Mouse (Mus musculus) limb, embryonic 14.5 days (tissue): ENCODE results near the gene Fbxw7. TPM values are rescaled to one million over a fixed set of nuclear protein-coding genes. Genes with fewer than 3 reads are reported as not detected.
A peak's percentile ranks its signal among the peaks of the same experiment; 100 is the strongest.

Source experiments
- ATAC-seq: fragments of 200-750 bp; cut with Nextera tagmentation; 2 replicates; pipeline ENCODE4 v1.8.0; 2017; ENCODE audit warnings: low read depth, moderate number of reproducible peaks, moderate TSS enrichment; ENCODE audit not compliant: low FRiP score
- DNase-seq: peaks from one replicate; pipeline ENCODE4 v3.0.0-alpha.2; 2015; ENCODE audit warnings: low spot score
- H3K27ac ChIP-seq: fragments of 300-500 bp; sonication (generic); replicated peaks from 2 replicates; pipeline ENCODE4 v1.5.1; 2014; ENCODE audit warnings: low read depth, mild to moderate bottlenecking, low read length, moderate library complexity, mixed read lengths
- H3K27me3 ChIP-seq: fragments of 300-500 bp; sonication (generic); 2 replicates; pipeline ENCODE4 v1.6.1; 2014; ENCODE audit warnings: low read length, mixed read lengths; ENCODE audit not compliant: control insufficient read depth, insufficient read depth
- H3K36me3 ChIP-seq: fragments of 300-500 bp; sonication (generic); 2 replicates; pipeline ENCODE4 v1.6.1; 2014; ENCODE audit warnings: mild to moderate bottlenecking, low read length, moderate library complexity, mixed read lengths; ENCODE audit not compliant: control insufficient read depth, insufficient read depth
- H3K4me1 ChIP-seq: fragments of 300-500 bp; sonication (generic); 2 replicates; pipeline ENCODE4 v1.6.1; 2014; ENCODE audit warnings: antibody characterized with exemption, low read length, mixed read lengths; ENCODE audit not compliant: control insufficient read depth, insufficient read depth
- H3K4me2 ChIP-seq: fragments of 300-500 bp; sonication (generic); replicated peaks from 2 replicates; pipeline ENCODE4 v1.6.1; 2014; ENCODE audit warnings: low read depth, mild to moderate bottlenecking, low read length, moderate library complexity; ENCODE audit not compliant: severe bottlenecking
- H3K4me3 ChIP-seq: fragments of 300-500 bp; sonication (generic); replicated peaks from 2 replicates; pipeline ENCODE4 v1.5.1; 2014; ENCODE audit warnings: low read length
- H3K9ac ChIP-seq: fragments of 300-500 bp; sonication (generic); 2 replicates; pipeline ENCODE4 v1.6.1; 2014; ENCODE audit warnings: mild to moderate bottlenecking, low read depth, low read length, moderate library complexity; ENCODE audit not compliant: severe bottlenecking
- H3K9me3 ChIP-seq: fragments of 300-500 bp; sonication (generic); 2 replicates; pipeline ENCODE4 v1.6.1; 2016; ENCODE audit warnings: low read length; ENCODE audit not compliant: control insufficient read depth
- POLR2A ChIP-seq: fragments of 200-500 bp; IDR thresholded peaks from 2 replicates; pipeline ENCODE4 v1.8.0; 2012; ENCODE audit warnings: inconsistent platforms, mild to moderate bottlenecking, moderate library complexity, borderline replicate concordance; ENCODE audit not compliant: insufficient read depth, insufficient read length; ENCODE audit errors: extremely low read depth
- WGBS: fragments of 180-500 bp; shearing (Covaris S2); extraction: QIAGEN DNeasy Blood & Tissue Kit; methylation state at CpG from one replicate; pipeline ENCODE4 v1.1.7; 2014; 5-methylcytosine and 5-hydroxymethylcytosine counted together
- polyA plus RNA-seq, 2 experiments: library from polyadenylated mRNA; depleted of rRNA in 1 of 2; stranded (reverse) in 1 of 2; unstranded in 1 of 2; fragments of >200 nt; fragmentation: Nextera tagmentation in 1 of 2; extraction: Ambion mirVana in 1 of 2; gene quantifications; 2 replicates each; pipeline versions ENCODE4 v1.2.1 to v1.2.3; 2012 to 2014

The Fbxw7 gene
- polyA plus RNA-seq, 2 experiments, result 10.6 to 13.4 TPM

- no peak for ATAC-seq
- Histone ChIP-seq H3K27ac (no peak overlapping the region), H3K36me3 (no peaks in the 10 kb centered on the region), H3K9me3 (no peaks in the 10 kb centered on the region), H3K4me1 (0 out of 2 replicates have a peak, but pooled peaks cover under 1% of the 10 kb centered on the region), H3K9ac (no peak overlapping the region), H3K27me3 (no peaks in the 10 kb centered on the region), H3K4me3 (no peak overlapping the region), H3K4me2 (no peak overlapping the region)
- TF ChIP-seq POLR2A, result no peak
- 61% methylated on average over 5 of the region's 5 CpGs for WGBS
- DNase-seq, result no peak
Observed at GRCm38 (mm10) chr3:84825990-84826389, 10.9 kb downstream of the Fbxw7 start.

- no peak overlapping the region for H3K9ac ChIP-seq
- peak; percentile 26 for DNase-seq
- WGBS, result 72% methylated on average over 3 of the region's 3 CpGs
- no peak overlapping the region for H3K4me2 ChIP-seq
- H3K9me3 ChIP-seq, result no peaks in the 10 kb centered on the region
- H3K4me1 ChIP-seq, result no peaks in the 10 kb centered on the region
- no peak overlapping the region for H3K27ac ChIP-seq
- no peak overlapping the region for H3K4me3 ChIP-seq
- no peak for ATAC-seq
- no peaks in the 10 kb centered on the region for H3K27me3 ChIP-seq
- H3K36me3 ChIP-seq, result no peaks in the 10 kb centered on the region
- no peak for TF ChIP-seq POLR2A
Observed at GRCm38 (mm10) chr3:84826405-84826804, 11.3 kb downstream of the Fbxw7 start.

- H3K27me3 ChIP-seq, result no peaks in the 10 kb centered on the region
- no peak overlapping the region for H3K9ac ChIP-seq
- H3K9me3 ChIP-seq, result no peaks in the 10 kb centered on the region
- no peak overlapping the region for H3K4me2 ChIP-seq
- H3K4me1 ChIP-seq, result no peaks in the 10 kb centered on the region
- no peak overlapping the region for H3K27ac ChIP-seq
- ATAC-seq, result no peak
- 84% methylated on average over 3 of the region's 3 CpGs for WGBS
- no peak for TF ChIP-seq POLR2A
- DNase-seq, result no peak
- H3K4me3 ChIP-seq, result no peak overlapping the region
- no peaks in the 10 kb centered on the region for H3K36me3 ChIP-seq
Observed at GRCm38 (mm10) chr3:84826938-84827337, 11.9 kb downstream of the Fbxw7 start.

- H3K4me1 ChIP-seq, result no peaks in the 10 kb centered on the region
- ATAC-seq (no peak), DNase-seq (no peak)
- H3K27ac ChIP-seq, result no peak overlapping the region
- no peak overlapping the region for H3K9ac ChIP-seq
- H3K27me3 ChIP-seq, result no peaks in the 10 kb centered on the region
- no peak overlapping the region for H3K4me3 ChIP-seq
- H3K4me2 ChIP-seq, result no peak overlapping the region
- no peaks in the 10 kb centered on the region for H3K9me3 ChIP-seq
- no peak for TF ChIP-seq POLR2A
- 87% methylated on average over 4 of the region's 4 CpGs for WGBS
- H3K36me3 ChIP-seq, result no peaks in the 10 kb centered on the region
Observed at GRCm38 (mm10) chr3:84827617-84828016, 12.5 kb downstream of the Fbxw7 start.

- Histone ChIP-seq H3K36me3 (no peaks in the 10 kb centered on the region), H3K27ac (no peak overlapping the region), H3K27me3 (no peaks in the 10 kb centered on the region), H3K4me1 (no peaks in the 10 kb centered on the region), H3K9ac (no peak overlapping the region), H3K9me3 (no peaks in the 10 kb centered on the region), H3K4me2 (no peak overlapping the region), H3K4me3 (no peak overlapping the region)
- 81% methylated on average over 1 of the region's 1 CpGs for WGBS
- no peak for TF ChIP-seq POLR2A
- no peak for DNase-seq
- ATAC-seq, result no peak
Observed at GRCm38 (mm10) chr3:84829366-84829765, 14.3 kb downstream of the Fbxw7 start.

GRCm38 (mm10) chr3:84836029-84836428, 21.0 kb downstream of the Fbxw7 start:
- ATAC-seq (no peak), DNase-seq (no peak)
- Histone ChIP-seq H3K27me3 (no peaks in the 10 kb centered on the region), H3K36me3 (no peaks in the 10 kb centered on the region), H3K27ac (no peak overlapping the region), H3K9ac (no peak overlapping the region), H3K4me2 (no peak overlapping the region), H3K4me1 (no peaks in the 10 kb centered on the region), H3K9me3 (no peaks in the 10 kb centered on the region), H3K4me3 (no peak overlapping the region)
- WGBS, result 83% methylated on average over 5 of the region's 5 CpGs
- no peak for TF ChIP-seq POLR2A
